Mouse (Mus musculus) midbrain, embryonic 15.5 days (tissue): Measurements from ENCODE around the gene Igll1. TPM values are rescaled to one million over a fixed set of nuclear protein-coding genes. Genes with fewer than 3 reads are reported as not detected.

Experiments used
- ATAC-seq: fragments of 200-750 bp; cut with Nextera tagmentation; replicated peaks from 2 replicates; pipeline ENCODE4 v1.8.0; 2017; ENCODE audit warnings: moderate TSS enrichment
- H3K27ac ChIP-seq: fragments of 300-500 bp; sonication (generic); 2 replicates; pipeline ENCODE4 v1.5.1; 2015; ENCODE audit warnings: mild to moderate bottlenecking, inconsistent platforms
- H3K27me3 ChIP-seq: fragments of 300-500 bp; sonication (generic); replicated peaks from 2 replicates; pipeline ENCODE4 v1.6.1; 2015; ENCODE audit warnings: inconsistent platforms
- H3K36me3 ChIP-seq: fragments of 300-500 bp; sonication (generic); replicated peaks from 2 replicates; pipeline ENCODE4 v1.6.1; 2015; ENCODE audit warnings: inconsistent platforms
- H3K4me1 ChIP-seq: fragments of 300-500 bp; sonication (generic); 2 replicates; pipeline ENCODE4 v1.6.1; 2015; ENCODE audit warnings: inconsistent platforms
- H3K4me2 ChIP-seq: fragments of 300-500 bp; sonication (generic); 2 replicates; pipeline ENCODE4 v1.6.1; 2015; ENCODE audit warnings: inconsistent platforms, mild to moderate bottlenecking, moderate library complexity
- H3K4me3 ChIP-seq: fragments of 300-500 bp; sonication (generic); 2 replicates; pipeline ENCODE4 v1.5.1; 2015; ENCODE audit warnings: mild to moderate bottlenecking, inconsistent platforms
- H3K9ac ChIP-seq: fragments of 300-500 bp; sonication (generic); 2 replicates; pipeline ENCODE4 v1.6.1; 2015; ENCODE audit warnings: mild to moderate bottlenecking, inconsistent platforms
- H3K9me3 ChIP-seq: fragments of 300-500 bp; sonication (generic); 2 replicates; pipeline ENCODE4 v1.6.1; 2016; ENCODE audit warnings: inconsistent platforms
- WGBS: fragments of 180-500 bp; shearing (Covaris S2); methylation state at CpG from one replicate; pipeline ENCODE4 v1.1.7; 2015; ENCODE audit warnings: mixed read lengths; 5-methylcytosine and 5-hydroxymethylcytosine counted together
- polyA plus RNA-seq: library from polyadenylated mRNA; unstranded; fragments of >200 nt; fragmentation: Nextera tagmentation; extraction: Ambion mirVana; gene quantifications from 2 replicates; pipeline ENCODE4 v1.2.1, GENCODE M21; 2015

The Igll1 gene
- polyA plus RNA-seq: 0.20 TPM in 1 of 2 replicates, not detected in the other

DNA sequence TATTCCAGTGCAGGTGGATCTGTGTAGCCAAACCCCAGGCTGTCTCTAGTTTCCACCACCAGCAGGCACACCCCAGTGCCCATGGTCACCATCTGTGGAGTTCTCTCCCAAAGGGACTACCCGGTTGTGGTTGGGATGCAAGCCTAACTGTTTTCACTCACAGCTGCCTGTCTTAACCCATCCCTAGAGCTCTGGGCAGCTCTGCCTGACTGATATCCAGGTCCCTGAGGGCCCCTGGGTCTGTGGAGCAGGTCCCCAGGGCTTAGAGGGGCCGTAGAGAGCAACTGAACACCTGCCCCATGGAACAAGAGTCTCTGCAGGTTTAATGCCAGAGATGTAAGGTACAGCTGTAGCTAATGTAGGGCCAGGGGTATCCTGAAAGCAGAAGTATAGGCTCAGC lies at the start of gene Igll1:
Gene Igll1 (minus strand): TSS at position 8 of the 400 bp plus-strand sequence.
- Histone ChIP-seq H3K9ac (no peak within 1 kb of the TSS), H3K9me3 (no peaks in the 10 kb centered on the region), H3K4me2 (no peak within 1 kb of the TSS), H3K27me3 (no peaks in the 10 kb centered on the region), H3K4me3 (no peak within 1 kb of the TSS), H3K4me1 (no peaks in the 10 kb centered on the region), H3K36me3 (no peaks in the 10 kb centered on the region), H3K27ac (no peak within 1 kb of the TSS)
- WGBS: 84% methylated on average over 2 of the region's 2 CpGs
- ATAC-seq: no peak

DNA sequence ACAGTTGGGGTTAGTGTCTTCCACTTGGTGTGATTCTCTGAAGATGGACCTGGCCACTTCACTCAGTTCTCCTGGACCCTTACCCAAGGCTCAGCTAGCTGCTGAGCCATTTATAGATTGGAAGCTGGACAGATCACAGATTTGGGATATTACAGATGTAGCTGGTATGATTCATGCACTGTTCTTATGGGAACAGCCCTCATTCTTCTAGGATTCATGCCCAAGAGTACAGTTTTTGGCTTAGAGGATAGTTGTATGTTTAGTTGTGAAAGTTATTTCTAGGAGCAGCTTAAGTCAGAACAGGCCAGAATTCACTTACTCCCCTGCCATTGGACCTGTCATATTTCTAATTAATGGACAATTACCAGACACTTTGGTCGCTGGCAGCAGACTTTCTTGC lies 49.7 kb upstream of the Igll1 start:
- ATAC-seq: no peak
- Histone ChIP-seq H3K4me3 (no peak overlapping the region), H3K9ac (no peak overlapping the region)

DNA sequence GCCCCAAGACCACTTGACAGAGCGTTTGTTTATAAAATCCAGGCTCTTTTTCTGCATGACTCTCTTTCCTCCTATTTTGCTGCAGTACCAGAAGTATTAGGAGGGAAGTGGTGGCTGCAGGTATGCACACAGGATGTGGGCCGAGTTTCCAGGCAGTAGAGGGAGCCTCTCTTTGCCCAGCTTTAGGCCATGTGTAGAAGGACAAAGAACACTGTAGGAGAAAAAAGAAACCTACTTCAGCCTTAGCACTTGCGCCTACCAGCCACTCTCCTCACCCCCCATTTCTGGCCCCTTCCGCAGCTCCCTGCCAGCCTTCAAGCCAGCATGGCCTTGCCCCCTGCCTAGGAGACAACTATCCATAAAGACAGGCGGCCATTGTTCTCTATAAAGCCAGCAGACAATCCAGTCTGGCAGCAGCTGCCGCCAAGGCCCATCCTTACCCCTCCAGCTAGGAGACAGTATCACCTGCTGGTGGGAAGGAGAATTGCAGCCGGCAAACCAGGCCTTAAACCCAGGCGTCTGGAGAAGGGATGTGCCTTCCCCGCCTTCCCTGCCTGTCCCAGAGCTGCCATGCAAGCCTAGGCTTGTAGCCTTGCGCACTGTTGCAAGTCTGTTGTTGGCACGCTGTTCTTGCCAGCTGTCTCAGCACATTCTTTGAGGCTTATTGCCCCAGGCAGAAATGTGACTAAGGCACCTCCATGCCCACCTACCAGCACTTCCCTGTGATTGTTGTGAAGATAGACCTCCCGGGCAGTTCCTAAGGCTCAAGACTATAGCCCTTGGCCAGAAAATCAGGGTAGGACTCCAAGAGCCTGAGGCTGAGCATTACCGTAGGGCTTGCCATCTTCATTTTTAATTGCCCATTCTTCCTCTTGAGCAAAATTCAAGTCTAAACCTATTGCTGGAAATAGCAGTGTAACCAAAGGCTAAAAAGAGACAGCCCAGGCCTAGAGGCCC lies 48.1 kb upstream of the Igll1 start:
- Histone ChIP-seq H3K9ac (no peak overlapping the region), H3K36me3 (peaks cover 62% of the 10 kb centered on the region), H3K9me3 (no peaks in the 10 kb centered on the region), H3K27me3 (no peaks in the 10 kb centered on the region), H3K4me2 (no peak overlapping the region), H3K4me1 (peaks cover 9% of the 10 kb centered on the region; the same call in 1 of the 2 replicates), H3K4me3 (no peak overlapping the region), H3K27ac (peak overlapping the region; percentile 71)
- peak; percentile 89 for ATAC-seq
- 30% methylated on average over 13 of the region's 13 CpGs for WGBS

More for the DNA sequence above, 49.7 kb upstream of the Igll1 start:
- WGBS: 87% methylated on average over 1 of the region's 1 CpGs
- Histone ChIP-seq H3K27ac (no peak overlapping the region), H3K4me2 (no peak overlapping the region), H3K36me3 (peaks cover 69% of the 10 kb centered on the region), H3K4me1 (peaks cover 9% of the 10 kb centered on the region; the same call in 1 of the 2 replicates), H3K27me3 (no peaks in the 10 kb centered on the region), H3K9me3 (no peaks in the 10 kb centered on the region)

DNA sequence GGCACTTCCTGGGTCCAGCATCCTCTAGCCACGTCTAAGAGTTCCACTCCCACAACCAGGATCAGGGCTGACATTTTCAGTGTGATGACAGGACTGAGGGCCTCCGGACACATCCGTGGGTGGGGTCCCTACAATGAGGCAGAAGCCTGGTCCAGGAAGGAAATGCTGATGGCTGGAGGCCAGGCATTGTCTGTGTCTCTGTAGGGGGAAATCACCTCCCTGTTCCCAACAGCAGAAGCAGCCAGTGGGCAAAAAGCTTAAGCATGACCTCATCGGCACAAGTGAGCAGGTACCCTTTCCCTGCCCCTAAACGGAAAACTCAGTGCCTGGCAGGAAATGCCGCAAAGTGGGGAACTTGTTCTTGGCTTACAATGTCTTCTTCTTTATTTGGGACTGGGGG lies 44.0 kb upstream of the Igll1 start:
- Histone ChIP-seq H3K36me3 (peaks cover 52% of the 10 kb centered on the region), H3K27ac (no peak overlapping the region)
- no peak for ATAC-seq

DNA sequence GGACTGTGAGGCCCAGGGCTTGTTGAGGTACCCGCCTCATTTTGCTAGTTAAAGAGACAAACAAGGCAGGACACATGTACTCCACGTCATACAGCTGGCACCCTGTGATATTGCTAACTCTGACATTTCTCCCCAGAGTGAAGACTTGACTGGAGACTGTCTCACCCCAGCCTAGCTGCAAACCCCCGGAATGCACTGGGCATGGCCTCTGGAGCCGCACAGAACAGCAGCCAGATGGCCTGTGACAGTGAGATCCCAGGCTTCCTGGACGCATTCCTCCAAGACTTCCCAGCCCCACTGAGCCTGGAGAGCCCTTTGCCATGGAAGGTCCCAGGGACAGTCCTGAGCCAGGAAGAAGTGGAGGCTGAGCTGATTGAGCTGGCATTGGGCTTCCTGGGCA lies 39.4 kb upstream of the Igll1 start:
- Histone ChIP-seq H3K36me3 (peaks cover 23% of the 10 kb centered on the region), H3K27ac (no peak overlapping the region), H3K27me3 (no peaks in the 10 kb centered on the region), H3K9ac (no peak overlapping the region), H3K4me3 (no peak overlapping the region), H3K4me2 (no peak overlapping the region), H3K9me3 (no peaks in the 10 kb centered on the region), H3K4me1 (peaks cover 5% of the 10 kb centered on the region)
- 86% methylated on average over 5 of the region's 5 CpGs for WGBS
- ATAC-seq: no peak

More for the DNA sequence above, 44.0 kb upstream of the Igll1 start:
- H3K9ac ChIP-seq: no peak overlapping the region
- H3K9me3 ChIP-seq: no peaks in the 10 kb centered on the region
- no peak overlapping the region for H3K4me2 ChIP-seq
- H3K4me1 ChIP-seq: peaks cover 9% of the 10 kb centered on the region; the same call in 1 of the 2 replicates
- no peaks in the 10 kb centered on the region for H3K27me3 ChIP-seq
- WGBS: 79% methylated on average over 6 of the region's 6 CpGs
- H3K4me3 ChIP-seq: no peak overlapping the region

DNA sequence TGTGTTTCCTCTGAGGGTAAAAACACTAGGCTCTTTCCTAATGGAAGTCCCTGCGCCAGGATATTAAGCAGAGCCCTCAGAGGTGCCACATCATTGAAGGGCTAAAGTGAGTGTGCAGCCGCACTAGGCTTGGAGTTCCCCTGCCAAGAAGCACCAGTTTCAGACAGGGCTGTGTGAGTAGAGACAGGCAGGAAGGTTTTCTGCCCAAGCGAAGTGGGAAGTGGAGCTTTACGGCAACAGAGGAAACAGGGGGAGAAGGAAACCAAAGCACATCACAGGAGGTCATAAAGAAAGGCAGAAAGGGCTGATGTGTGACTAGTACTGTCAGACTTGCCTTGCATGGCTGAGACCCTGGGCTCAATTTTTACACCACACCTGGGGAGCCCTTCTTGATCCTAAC lies 38.5 kb upstream of the Igll1 start:
- Histone ChIP-seq H3K4me2 (no peak overlapping the region), H3K4me3 (no peak overlapping the region), H3K27me3 (no peaks in the 10 kb centered on the region), H3K36me3 (peaks cover 17% of the 10 kb centered on the region), H3K27ac (0 out of 2 replicates have a peak overlapping the region, but pooled peaks have one; percentile 8), H3K9me3 (no peaks in the 10 kb centered on the region), H3K9ac (no peak overlapping the region), H3K4me1 (peaks cover 14% of the 10 kb centered on the region)
- 90% methylated on average over 4 of the region's 4 CpGs for WGBS
- no peak for ATAC-seq

DNA sequence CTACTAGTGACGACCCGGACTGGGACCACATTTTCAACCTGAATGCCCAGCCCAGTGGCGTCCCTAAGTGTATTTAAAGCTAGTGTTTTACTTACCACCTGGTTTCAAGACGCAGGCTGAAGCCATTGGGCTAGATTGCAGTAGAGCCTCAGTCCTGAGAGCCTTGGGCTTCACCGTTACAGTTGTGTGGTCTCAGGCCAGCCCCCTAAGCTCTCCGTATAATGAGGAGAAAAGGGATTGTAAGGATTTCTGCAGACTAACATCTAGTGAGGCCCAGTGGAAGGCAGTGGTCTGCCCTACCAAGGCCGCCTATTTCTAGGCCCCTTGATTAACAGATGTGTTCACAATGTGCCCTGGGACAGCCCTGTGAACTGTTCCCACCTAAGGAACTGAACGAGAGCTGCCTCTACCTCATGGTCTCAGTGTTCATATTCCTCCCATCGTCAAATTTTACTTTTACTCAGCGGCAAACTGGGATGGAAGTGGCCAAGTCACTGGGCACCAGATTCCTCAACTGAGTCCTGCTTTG lies 33.3 kb upstream of the Igll1 start:
- Histone ChIP-seq H3K4me2 (peak overlapping the region; percentile 80), H3K27ac (peak overlapping the region; percentile 70), H3K36me3 (peaks cover 7% of the 10 kb centered on the region; the same call in 1 of the 2 replicates), H3K27me3 (no peaks in the 10 kb centered on the region), H3K9me3 (no peaks in the 10 kb centered on the region), H3K9ac (peak overlapping the region; percentile 51), H3K4me3 (peak overlapping the region; percentile 62), H3K4me1 (peaks cover 24% of the 10 kb centered on the region)
- WGBS: 27% methylated on average over 10 of the region's 10 CpGs
- no peak for ATAC-seq

DNA sequence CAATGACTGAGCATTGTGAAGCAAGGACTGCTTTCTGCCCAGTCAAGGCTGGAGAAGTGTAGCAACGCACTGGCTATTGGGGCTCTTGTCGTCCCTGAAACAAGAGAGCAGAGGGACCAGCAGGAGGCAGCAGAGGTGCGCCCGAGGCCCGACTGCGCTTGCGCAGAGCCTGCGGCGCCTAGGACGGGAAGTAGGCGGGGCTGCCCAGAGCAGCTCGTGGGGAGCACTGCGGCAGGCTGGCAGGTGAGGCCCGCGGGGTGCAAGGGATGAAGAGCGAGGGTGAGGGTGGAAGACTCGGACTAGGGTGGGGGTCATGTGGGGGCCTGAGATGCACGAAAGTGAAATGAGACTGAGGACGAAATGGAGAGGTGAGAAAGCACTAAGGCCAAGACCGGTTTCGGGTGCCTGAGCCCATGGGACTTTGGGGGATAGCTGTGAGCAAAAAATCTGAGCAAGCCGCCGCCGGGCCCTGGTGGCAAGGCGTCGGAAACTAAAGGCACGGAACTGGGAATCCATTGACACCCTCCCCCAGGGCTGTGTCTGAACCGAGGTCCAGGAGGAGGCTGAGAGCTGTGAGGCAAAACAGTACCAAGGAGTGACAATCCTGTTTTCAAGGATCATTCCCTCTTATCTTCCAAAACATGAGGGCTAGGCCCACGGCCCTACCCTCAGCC lies 32.7 kb upstream of the Igll1 start, which contains the start of gene Ppm1f:
Gene Ppm1f (plus strand): TSS at position 88 of the 674 bp plus-strand sequence.
- H3K4me1 ChIP-seq: peaks cover 24% of the 10 kb centered on the region
- no peaks in the 10 kb centered on the region for H3K9me3 ChIP-seq
- H3K4me3 ChIP-seq: peak within 1 kb of the TSS; percentile 62
- peaks cover 9% of the 10 kb centered on the region; the same call in 1 of the 2 replicates for H3K36me3 ChIP-seq
- H3K27ac ChIP-seq: peak within 1 kb of the TSS; percentile 70
- WGBS: under 1% methylated on average over 29 of the region's 29 CpGs
- peak within 1 kb of the TSS; percentile 51 for H3K9ac ChIP-seq
- peak within 1 kb of the TSS; percentile 80 for H3K4me2 ChIP-seq
- peak; percentile 93 for ATAC-seq
- no peaks in the 10 kb centered on the region for H3K27me3 ChIP-seq

DNA sequence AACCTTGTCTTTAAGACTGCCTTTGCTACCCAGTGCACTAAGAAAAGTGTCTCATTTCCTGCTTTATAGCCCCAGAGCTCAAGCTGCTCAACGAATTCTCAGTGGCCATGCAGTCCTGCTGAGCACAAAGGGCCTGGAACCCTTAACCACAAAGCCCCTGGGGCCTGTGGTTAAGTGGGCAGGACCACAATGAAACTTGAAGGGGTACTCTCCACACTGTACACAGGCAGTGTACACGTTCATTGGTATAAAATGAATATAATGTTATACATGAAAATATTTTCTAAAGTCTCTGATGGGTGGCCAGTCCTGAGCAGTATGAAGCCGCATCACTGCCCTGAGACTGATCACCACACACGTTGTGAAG lies 32.2 kb upstream of the Igll1 start:
- no peak; the same call in 1 of the 2 replicates for ATAC-seq
- peak overlapping the region; percentile 80 for H3K4me2 ChIP-seq
- H3K4me3 ChIP-seq: peak overlapping the region; percentile 62
- no peaks in the 10 kb centered on the region for H3K27me3 ChIP-seq
- peak overlapping the region; percentile 70 for H3K27ac ChIP-seq
- H3K4me1 ChIP-seq: peaks cover 24% of the 10 kb centered on the region
- 22% methylated on average over 4 of the region's 4 CpGs for WGBS
- no peaks in the 10 kb centered on the region for H3K9me3 ChIP-seq
- peak overlapping the region; percentile 51; the same call in 1 of the 2 replicates for H3K9ac ChIP-seq
- H3K36me3 ChIP-seq: peaks cover 14% of the 10 kb centered on the region

DNA sequence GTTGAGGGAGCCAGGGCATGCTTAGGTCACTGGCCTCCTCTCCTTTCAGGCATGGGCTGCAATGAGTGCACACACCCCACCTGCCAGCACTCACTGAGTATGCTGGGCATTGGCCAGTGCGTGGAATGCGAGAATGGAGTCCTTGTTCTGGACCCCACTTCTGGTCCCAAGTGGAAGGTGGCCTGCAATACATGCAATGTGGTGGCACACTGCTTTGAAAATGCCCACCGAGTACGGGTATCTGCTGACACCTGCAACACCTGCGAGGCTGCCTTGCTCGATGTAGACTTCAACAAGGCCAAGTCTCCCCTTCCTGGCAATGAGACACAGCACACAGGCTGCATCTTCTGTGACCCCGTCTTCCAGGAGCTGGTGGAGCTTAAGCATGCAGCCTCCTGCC lies 28.6 kb upstream of the Igll1 start:
- peaks cover 50% of the 10 kb centered on the region for H3K36me3 ChIP-seq
- 95% methylated on average over 7 of the region's 7 CpGs for WGBS

DNA sequence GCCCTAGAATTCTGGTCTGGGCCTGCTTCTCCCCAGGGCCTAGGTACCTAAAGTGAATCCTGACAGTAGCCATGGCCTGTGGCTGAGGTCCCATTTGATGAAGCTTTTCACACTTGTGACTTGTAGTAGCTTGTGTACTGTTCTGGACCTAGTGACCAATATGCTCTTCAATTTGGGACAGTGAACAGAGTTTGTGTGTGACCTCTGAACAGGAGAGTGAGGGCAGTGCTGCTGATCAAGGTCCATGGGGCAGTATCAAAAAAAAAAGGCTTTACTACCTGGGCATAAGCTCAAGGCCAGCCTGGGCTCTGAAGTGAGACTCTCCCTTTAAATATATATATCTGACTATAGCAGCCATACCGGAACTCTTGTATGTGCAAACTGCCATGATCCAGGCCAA lies 24.6 kb upstream of the Igll1 start:
- H3K4me1 ChIP-seq: no peaks in the 10 kb centered on the region
- H3K27ac ChIP-seq: no peak overlapping the region
- H3K9ac ChIP-seq: no peak overlapping the region
- no peaks in the 10 kb centered on the region for H3K27me3 ChIP-seq
- H3K9me3 ChIP-seq: no peaks in the 10 kb centered on the region
- no peak for ATAC-seq
- no peak overlapping the region for H3K4me3 ChIP-seq
- WGBS: 100% methylated on average over 1 of the region's 1 CpGs
- peaks cover 82% of the 10 kb centered on the region for H3K36me3 ChIP-seq
- H3K4me2 ChIP-seq: no peak overlapping the region

More for the DNA sequence above, 28.6 kb upstream of the Igll1 start:
- no peak overlapping the region for H3K27ac ChIP-seq
- no peak for ATAC-seq
- H3K9ac ChIP-seq: no peak overlapping the region
- H3K4me2 ChIP-seq: no peak overlapping the region
- no peaks in the 10 kb centered on the region for H3K27me3 ChIP-seq
- H3K4me1 ChIP-seq: peaks cover 11% of the 10 kb centered on the region
- H3K9me3 ChIP-seq: no peaks in the 10 kb centered on the region
- no peak overlapping the region for H3K4me3 ChIP-seq

DNA sequence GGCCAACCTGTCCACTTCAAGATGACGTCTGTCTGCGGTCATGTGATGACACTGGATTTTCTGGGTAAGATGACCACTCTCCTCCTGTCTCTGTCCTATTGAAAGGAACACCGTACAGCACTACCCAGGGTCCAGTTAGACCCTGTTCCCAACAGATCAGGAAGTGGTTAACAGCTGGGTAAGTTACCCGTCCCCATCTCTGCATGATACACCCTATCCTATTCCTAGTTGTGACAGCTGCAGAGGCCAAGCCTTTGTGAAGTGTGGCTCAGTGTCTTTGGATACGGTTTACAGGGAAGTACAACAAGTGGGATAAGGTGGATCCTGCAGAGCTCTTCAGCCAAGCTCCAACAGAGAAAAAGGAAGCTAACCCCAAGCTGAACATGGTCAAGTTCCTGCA lies 15.2 kb upstream of the Igll1 start:
- H3K36me3 ChIP-seq: peaks cover 61% of the 10 kb centered on the region
- WGBS: 93% methylated on average over 5 of the region's 5 CpGs
- no peak overlapping the region for H3K27ac ChIP-seq

More for the DNA sequence above, 15.2 kb upstream of the Igll1 start:
- ATAC-seq: no peak
- H3K4me1 ChIP-seq: no peaks in the 10 kb centered on the region
- no peak overlapping the region for H3K4me3 ChIP-seq
- H3K4me2 ChIP-seq: no peak overlapping the region
- peaks cover 2% of the 10 kb centered on the region; the same call in 1 of the 2 replicates for H3K9me3 ChIP-seq
- H3K27me3 ChIP-seq: no peaks in the 10 kb centered on the region
- H3K9ac ChIP-seq: no peak overlapping the region
